Mouse (Mus musculus): ENCODE results near the gene Itpripl2.

Itpripl2 gene

DNA sequence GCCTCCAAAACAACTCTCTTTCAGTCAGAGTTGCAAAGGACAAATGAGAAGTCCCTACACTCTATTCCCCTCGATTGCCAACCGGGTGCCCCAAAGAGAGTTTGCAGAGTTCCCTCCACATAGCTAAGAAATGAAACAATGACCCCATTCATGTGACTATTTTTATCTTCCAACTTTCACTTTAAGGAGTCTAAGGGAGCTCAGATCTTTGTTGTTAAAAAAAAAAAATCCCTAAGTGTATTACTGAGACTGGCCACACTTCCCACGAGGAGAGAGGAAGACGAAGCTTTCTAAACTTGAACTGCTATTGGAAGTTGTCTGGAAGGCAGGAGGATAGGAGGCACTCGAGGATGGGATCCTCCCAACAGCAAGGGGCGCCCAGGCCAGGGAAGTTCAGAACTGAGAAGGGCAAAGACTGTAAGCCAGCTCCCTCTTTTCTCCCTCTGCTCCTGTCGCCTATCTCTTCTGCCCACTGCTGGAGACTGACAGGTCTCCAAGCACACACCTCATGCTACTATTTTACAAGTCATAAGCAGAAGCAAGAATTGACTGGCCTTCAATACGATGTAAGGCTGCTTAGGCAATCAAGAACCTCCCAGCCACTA lies 3.6 kb downstream of the Itpripl2 start:
- in situ Hi-C loops (cut with MboI), result no loop called here

DNA sequence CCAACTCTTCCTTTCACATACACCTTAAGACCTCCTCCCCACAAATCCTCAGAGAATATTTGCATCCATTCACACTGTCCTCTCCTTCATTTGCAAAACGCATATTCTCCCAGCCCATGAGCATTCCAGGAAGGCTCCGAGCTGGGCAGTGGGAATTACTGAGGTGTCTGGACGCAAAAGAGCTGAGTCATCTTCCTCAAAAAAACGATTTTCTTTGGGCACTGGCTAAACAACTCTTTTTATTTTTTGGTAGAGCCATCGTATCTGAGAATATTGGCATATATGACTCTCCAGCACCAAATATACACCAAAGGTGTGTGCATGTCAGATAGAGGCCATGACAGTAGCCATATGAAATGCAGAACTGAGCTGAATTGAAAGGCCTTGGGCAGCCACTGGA lies 4.9 kb downstream of the Itpripl2 start:
- in situ Hi-C loops (cut with MboI), result no loop called here

- in situ Hi-C loops (cut with MboI), result no loop called here
Measured at GRCm38 (mm10) chr7:118483996-118484395, 7.8 kb downstream of the Itpripl2 start.

GRCm38 (mm10) chr7:118482001-118482400 lies 9.8 kb downstream of the Itpripl2 start:
- in situ Hi-C loops (cut with MboI), result no loop called here

DNA sequence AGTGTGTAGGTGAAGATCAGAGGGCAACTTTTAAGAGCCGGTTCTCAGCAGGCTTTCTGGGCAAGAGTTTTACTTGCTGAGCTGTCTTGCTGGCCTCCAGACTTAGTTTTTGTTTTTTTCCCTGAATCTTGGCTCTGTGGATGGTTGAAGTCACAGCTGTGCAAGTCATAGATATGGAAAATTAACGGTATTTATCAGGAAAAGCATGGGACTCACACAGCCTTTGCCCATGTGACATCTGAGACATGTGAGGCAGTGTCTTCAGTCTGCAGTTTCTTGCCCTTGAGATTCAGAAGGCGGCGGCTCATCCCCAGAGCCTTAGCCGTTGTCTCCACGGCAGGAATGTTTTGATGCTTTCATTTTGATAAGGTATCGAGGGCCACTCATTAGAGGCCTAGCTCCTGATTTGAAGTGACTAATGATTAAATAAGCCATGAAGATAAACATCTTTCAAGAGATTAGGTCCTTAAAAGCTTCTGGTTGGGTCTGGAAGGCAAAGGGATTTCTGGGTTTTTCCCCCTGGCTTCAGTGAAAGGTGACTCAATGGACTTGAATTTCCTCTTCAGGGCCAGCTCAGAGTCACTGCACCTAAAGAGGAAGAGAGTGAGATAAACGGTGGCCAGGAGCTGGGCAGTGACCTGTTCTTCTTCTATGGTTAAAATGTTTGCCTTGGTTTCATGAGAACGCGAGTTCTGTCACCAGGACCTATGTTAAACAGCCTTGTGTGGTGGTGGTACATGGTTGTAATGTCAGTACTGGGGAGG lies 10.5 kb downstream of the Itpripl2 start:
- in situ Hi-C loops (cut with MboI), result no loop called here

- in situ Hi-C loops (cut with MboI), result no loop called here
Measured at GRCm38 (mm10) chr7:118480160-118480709, 11.5 kb downstream of the Itpripl2 start.

- in situ Hi-C loops (cut with MboI), result no loop called here
Measured at GRCm38 (mm10) chr7:118478835-118479312, 12.9 kb downstream of the Itpripl2 start.

- in situ Hi-C loops (cut with MboI), result no loop called here
Measured at GRCm38 (mm10) chr7:118476428-118476827, 15.3 kb downstream of the Itpripl2 start.

DNA sequence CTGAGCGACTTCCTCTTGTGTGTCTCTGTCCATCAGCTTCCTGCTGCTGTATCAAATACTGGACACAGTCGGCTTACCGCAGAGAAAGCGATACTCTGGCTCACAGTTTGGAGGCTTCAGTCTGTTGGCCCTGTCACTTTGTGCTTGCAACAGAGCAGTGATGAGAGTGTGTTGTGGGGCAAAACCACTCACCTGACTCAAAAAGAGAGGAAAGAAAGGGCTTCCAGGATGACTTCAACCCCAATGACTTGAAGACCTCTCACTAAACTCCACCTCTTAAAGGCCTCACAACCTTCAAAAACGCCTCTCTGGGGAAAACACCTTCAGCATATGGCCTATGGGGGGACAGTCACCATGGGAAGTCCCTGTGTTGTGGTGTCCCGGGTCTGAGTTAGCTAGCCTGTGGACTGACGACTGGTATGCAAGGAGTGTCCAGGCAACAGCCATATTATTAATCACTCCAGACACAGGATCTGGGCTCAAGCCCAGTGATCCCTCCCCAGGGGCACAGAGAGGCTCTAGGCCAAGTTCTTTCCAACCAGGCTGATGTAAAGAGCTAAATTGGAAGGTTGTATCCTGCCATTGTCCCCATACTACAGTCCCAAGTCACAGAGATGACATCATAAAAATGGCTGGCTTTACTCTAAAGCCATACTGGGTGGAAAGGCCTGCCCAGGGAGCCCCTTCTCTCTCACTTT lies 16.6 kb downstream of the Itpripl2 start:
- in situ Hi-C loops (cut with MboI), result no loop called here

DNA sequence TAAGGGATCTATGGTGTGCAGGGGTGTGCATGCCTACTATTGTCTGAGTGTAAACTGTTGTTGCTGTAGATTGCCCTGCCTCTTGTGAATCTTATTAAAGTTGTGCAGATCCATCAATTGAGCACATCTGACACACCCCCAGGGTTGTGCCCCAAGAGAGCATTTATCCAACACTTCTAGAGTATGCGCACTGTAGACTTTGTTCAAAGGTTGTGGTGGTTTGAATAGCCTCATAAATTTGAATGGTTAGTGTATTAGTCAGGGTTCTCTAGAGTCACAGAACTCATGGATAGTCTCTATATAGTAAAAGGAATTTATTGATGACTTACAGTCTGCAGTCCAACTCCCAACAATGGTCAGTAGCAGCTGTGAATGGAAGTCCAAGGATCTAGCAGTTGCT lies 18.9 kb downstream of the Itpripl2 start:
- in situ Hi-C loops (cut with MboI), result no loop called here

DNA sequence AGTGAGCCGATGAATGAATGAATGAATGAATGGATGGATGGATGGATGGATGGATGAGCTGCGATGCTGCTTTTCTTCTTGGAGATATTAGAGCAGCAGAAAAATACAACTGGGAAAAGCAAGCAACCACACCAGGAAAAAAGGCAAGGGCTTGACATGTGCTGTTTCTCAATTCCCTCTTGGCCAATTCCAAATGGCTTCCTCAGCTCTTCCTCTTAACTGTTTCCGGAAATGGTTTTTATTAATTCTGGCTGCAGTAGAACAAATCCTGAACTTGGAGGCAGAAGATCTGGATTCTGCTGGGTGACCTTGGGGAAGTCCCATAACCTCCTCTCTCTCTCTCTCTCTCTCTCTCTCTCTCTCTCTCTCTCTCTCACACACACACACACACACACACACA lies 23.7 kb downstream of the Itpripl2 start:
- in situ Hi-C loops (cut with MboI), result no loop called here

DNA sequence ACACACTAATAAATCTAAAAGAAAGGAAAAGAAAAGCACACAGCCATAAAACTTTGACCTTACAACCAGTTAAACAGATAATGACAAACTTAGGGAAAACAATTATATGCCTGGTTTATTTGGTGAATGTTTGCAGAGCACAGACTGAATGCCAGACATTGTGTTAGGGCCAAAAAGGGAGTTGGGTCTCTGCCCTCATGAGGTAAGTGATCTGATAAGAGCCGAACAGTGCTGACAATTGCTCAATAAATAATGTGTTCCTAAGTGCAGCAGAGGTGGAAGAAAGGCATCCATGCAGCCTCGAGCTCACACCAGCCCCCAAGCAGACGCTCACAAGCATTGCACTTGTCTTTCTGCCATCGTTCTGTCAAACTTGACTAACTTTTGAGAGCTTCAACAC lies 27.3 kb downstream of the Itpripl2 start:
- in situ Hi-C loops (cut with MboI), result no loop called here

DNA sequence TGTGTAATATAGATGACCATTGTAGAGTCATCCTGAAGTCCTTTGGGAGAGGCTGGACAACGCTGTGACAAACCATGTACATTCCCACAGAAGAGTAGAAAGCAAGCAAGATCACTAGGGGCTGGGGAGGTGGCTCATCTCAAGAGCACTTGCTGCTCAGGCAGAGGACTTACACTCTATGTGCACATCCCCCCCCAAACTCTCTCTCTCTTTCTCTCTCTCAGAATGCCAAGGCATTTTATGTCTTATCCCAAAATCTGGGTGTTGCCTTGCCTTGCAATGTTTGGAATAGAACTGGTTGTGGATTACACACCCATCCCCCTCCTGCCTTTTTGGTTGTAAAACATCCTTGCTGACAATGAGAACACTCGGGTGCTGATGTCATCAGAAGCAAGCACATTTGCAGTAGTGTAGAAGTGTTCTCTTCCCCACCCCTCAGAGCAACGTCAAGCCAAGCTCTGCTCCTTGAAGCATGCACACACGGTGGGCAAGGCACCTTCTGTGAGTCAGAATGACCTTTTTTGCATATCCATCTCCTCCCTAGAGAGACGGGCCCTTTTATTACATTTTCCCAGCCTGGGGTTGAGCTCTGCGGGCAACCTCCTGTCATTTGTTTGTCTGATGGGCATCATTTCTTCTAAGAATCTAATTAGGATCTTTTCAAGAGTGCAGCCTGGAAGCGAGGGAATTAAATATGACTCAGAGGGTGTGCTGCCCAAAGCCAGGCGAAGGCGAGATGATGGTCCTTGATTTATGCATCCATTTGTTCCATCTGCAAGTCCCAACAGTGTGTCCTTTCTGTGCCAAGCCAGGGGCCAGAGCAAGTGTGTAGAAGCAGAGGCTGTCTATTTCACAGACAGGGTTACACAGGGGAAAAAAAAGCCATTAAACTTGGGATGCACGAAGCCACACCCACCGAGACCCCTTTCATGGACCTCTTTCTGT lies 28.7 kb downstream of the Itpripl2 start:
- in situ Hi-C loops (cut with MboI), result no loop called here

GRCm38 (mm10) chr7:118461400-118462136 lies 30.2 kb downstream of the Itpripl2 start:
- in situ Hi-C loops (cut with MboI), result no loop called here

GRCm38 (mm10) chr7:118453722-118454121 lies 38.1 kb downstream of the Itpripl2 start:
- in situ Hi-C loops (cut with MboI), result no loop called here

DNA sequence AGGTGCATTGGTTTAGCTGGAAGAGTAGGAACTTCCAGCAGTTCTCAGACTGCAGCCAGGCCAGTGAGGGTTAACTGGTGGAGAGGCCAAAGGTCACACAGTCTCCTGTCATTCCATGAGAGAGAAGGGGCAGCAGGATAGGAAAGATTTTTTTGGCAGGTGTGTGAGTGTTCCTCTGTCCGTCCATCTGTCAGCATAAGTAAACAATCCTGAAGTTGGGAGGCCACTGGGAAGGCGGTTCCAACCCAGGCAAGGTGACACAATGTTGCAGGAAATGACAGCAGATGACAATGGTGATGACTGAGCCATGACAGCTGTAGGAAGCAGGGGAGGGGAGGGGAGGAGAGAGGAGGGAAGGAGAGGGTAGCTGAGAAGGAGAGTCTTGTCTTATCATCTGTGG lies 38.8 kb downstream of the Itpripl2 start:
- in situ Hi-C loops (cut with MboI), result no loop called here

- in situ Hi-C loops (cut with MboI), result no loop called here
Measured at GRCm38 (mm10) chr7:118448134-118448967, 43.4 kb downstream of the Itpripl2 start, which contains the start of gene Syt17. Gene Syt17 (minus strand): TSS chr7:118448222.

DNA sequence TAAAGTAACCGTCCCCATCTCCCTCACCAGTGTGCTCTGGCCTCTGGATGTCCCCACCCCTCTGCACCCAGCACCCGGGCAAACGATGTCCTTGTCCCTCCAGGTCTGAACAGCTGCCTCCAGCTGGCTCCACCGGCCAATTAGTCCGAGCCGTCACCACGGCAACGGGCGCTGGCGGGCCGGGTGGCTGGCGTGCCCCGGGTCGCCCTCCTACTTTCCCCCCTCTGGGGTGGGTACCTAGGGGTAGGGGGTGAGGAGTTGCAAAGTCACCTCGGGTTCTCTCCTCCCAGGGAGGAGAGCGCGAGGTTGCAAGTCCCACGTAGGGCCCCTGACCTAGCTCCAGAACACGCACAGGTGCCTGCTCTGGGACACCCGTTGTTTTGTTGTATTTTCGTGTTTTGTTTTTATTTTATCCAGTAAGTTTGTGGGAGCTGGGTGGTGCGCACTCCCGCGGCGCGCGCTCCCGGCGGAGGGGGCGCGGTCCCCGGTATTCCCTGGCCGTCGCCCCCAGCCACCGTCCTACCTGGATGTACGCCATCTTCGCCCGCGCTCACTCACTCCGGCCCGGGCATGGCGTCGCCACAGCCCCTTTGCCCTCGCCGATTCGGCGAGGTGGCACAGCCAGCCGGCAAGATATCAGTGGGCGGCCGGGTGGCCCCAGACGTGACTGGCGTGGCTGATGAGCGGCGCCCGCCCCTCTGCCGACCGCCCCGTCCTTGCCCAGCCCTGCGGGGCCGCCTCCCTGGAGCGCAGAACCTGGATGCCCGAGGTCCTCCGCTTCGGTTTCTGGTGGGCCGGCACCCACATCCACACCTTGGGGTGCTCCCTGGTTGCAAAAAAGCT lies 44.3 kb downstream of the Itpripl2 start:
- in situ Hi-C loops (cut with MboI), result no loop called here

Data from mature B cell (primary cell).